Mouse (Mus musculus): Measurements from ENCODE around the gene Orc3. TPM values are rescaled to one million over a fixed set of nuclear protein-coding genes. Genes with fewer than 3 reads are reported as not detected.

Gene Orc3
- polyA plus RNA-seq, 1 experiment, result 44.2 TPM

DNA sequence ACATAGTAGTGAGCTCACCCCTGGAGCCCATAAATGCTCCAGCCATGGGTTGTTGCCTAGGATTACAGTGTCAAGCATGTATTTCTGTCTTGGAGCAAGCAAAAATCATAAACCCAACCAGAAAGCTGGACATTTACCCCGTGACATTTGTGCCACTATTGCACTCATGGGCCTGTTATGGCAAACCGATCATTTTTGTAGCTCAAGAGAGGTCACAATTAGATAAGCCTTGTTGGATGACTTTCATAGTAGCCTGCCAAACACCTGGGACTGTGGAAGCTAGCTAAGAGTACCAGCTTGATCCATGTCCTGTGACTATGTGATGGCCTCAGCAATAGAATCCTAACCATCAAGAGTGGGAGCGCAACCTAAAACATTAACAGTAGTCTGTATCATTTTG, 59.1 kb downstream of the Orc3 start:
- Histone ChIP-seq H3K4me3 (replicated peaks; ENCODE audit: insufficient read depth, low read depth, low read length) (no peak overlapping the region), H3K4me1 (ENCODE audit: control insufficient read depth, insufficient read depth, low read length) (peaks cover 22% of the 10 kb centered on the region; the same call in 1 of the 2 replicates), H3K27me3 (ENCODE audit: control insufficient read depth, insufficient read depth, low read length) (no peaks in the 10 kb centered on the region), H3K27ac (ENCODE audit: insufficient read depth, low read length) (no peak overlapping the region)
- WGBS, result 66% methylated on average over 3 of the region's 3 CpGs
- no peak for TF ChIP-seq POLR2A (IDR thresholded peaks at IDR 0.05; ENCODE audit: borderline replicate concordance, insufficient read depth, low read length)
- TF ChIP-seq CTCF (IDR thresholded peaks at IDR 0.05; ENCODE audit: borderline replicate concordance, insufficient read depth, low read depth, low read length), result no peak
- DNase-seq, result no peak

GRCm38 (mm10) chr4:34554596-34554995, 60.1 kb downstream of the Orc3 start:
- no peak for DNase-seq
- H3K4me3 ChIP-seq (replicated peaks; ENCODE audit: insufficient read depth, low read depth, low read length), result no peak overlapping the region
- TF ChIP-seq POLR2A (IDR thresholded peaks at IDR 0.05; ENCODE audit: borderline replicate concordance, insufficient read depth, low read length), result no peak
- TF ChIP-seq CTCF (IDR thresholded peaks at IDR 0.05; ENCODE audit: borderline replicate concordance, insufficient read depth, low read depth, low read length), result no peak
- H3K27me3 ChIP-seq (ENCODE audit: control insufficient read depth, insufficient read depth, low read length), result no peaks in the 10 kb centered on the region
- no peak overlapping the region for H3K27ac ChIP-seq (ENCODE audit: insufficient read depth, low read length)
- H3K4me1 ChIP-seq (ENCODE audit: control insufficient read depth, insufficient read depth, low read length), result peaks cover 22% of the 10 kb centered on the region; the same call in 1 of the 2 replicates
- WGBS, result 29% methylated on average over 1 of the region's 1 CpGs

DNA sequence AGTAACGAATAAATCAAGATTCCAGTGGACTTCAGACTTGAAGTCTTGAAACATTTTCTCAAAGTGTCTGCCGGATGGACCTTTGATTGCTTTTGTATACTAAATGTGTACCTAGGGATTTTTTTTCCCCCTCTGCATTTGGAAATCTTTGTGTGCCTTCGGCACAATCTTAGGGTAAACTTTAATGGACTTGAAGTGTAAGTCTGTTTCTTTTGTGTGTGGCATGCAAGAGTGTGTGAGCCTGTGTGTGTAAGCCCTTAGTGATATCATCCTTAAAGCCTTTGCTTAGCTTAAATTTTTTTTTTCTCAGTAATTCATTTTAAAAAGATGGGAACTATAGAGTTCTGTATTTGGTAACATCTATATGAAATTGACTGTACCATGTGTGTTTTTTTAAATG, 62.8 kb downstream of the Orc3 start:
- Histone ChIP-seq H3K4me1 (ENCODE audit: control insufficient read depth, insufficient read depth, low read length) (peaks cover 11% of the 10 kb centered on the region; the same call in 1 of the 2 replicates), H3K27me3 (ENCODE audit: control insufficient read depth, insufficient read depth, low read length) (no peaks in the 10 kb centered on the region), H3K4me3 (replicated peaks; ENCODE audit: insufficient read depth, low read depth, low read length) (peak overlapping the region; percentile 96), H3K27ac (ENCODE audit: insufficient read depth, low read length) (no peak overlapping the region)
- no peak for DNase-seq
- TF ChIP-seq CTCF (IDR thresholded peaks at IDR 0.05; ENCODE audit: borderline replicate concordance, insufficient read depth, low read depth, low read length), result no peak
- TF ChIP-seq POLR2A (IDR thresholded peaks at IDR 0.05; ENCODE audit: borderline replicate concordance, insufficient read depth, low read length), result no peak
- WGBS, result 3% methylated on average over 3 of the region's 3 CpGs

DNA sequence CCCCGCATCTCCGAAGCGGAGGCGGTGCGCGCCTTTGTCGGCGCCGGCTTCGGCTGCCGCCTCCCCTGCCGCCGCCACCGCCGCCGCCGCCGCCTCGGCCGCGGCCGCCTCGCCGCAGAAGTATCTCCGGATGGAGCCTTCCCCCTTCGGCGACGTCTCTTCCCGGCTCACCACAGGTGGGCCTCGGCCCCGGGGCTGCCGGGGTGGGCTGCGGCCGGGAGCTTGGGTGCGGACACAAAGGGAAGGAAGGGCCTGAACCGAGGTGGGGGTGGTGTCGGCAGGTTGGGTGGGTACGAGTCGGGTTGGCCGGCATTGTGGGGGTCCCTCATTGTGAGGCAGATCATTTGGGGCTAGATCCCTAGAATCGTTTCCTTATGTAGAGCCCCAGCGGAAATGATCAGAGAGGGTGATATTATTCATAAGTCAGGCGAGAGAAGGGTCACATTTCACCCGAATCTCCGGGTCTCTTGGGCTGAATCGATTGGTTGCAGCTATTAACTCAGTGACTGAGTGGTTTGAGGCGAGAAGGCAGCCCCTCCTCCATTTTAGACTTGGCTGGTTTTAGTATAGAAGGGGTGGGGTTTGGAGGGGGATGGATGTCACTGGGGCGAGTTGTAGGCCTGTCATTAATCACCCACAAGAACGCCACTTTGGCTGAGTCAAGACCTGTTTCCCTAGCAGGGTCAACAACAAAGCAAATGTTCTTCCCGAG, 63.5 kb downstream of the Orc3 start:
- H3K27ac ChIP-seq (ENCODE audit: insufficient read depth, low read length), result peak overlapping the region; percentile 98
- peak overlapping the region; percentile 96 for H3K4me3 ChIP-seq (replicated peaks; ENCODE audit: insufficient read depth, low read depth, low read length)
- DNase-seq, result peak; percentile 43 to 58
- no peak for TF ChIP-seq POLR2A (IDR thresholded peaks at IDR 0.05; ENCODE audit: borderline replicate concordance, insufficient read depth, low read length)
- H3K4me1 ChIP-seq (ENCODE audit: control insufficient read depth, insufficient read depth, low read length), result peaks cover 8% of the 10 kb centered on the region; the same call in 1 of the 2 replicates
- WGBS, result 1% methylated on average over 48 of the region's 50 CpGs
- H3K27me3 ChIP-seq (ENCODE audit: control insufficient read depth, insufficient read depth, low read length), result no peaks in the 10 kb centered on the region

DNA sequence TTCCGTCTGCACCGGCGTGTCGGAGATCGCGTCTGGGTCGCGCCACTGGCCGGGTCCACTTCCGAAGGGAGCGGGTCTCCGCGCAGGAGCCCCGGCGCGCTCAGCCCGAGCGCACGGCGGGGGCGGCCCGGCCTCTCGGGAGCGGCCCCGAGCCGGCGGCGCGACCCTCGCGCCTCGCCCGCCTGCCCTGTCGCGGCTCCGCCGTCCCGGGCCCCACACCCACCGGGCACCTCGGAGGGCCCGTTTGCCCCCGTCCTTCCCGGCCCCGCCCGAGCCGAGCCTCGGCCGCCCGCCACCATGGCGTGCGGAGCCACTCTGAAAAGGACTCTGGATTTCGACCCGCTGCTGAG, 64.0 kb downstream of the Orc3 start, which contains the start of gene Akirin2:
Gene Akirin2, plus strand, starts transcription at position 190 of the 350 bp plus-strand sequence.
- peaks cover 6% of the 10 kb centered on the region; the same call in 1 of the 2 replicates for H3K4me1 ChIP-seq (ENCODE audit: control insufficient read depth, insufficient read depth, low read length)
- WGBS, result under 1% methylated on average over 51 of the region's 53 CpGs
- TF ChIP-seq POLR2A (IDR thresholded peaks at IDR 0.05; ENCODE audit: borderline replicate concordance, insufficient read depth, low read length) (no peak), CTCF (IDR thresholded peaks at IDR 0.05; ENCODE audit: borderline replicate concordance, insufficient read depth, low read depth, low read length) (no peak)
- H3K4me3 ChIP-seq (replicated peaks; ENCODE audit: insufficient read depth, low read depth, low read length), result peak within 1 kb of the TSS; percentile 96
- peak within 1 kb of the TSS; percentile 98 for H3K27ac ChIP-seq (ENCODE audit: insufficient read depth, low read length)
- H3K27me3 ChIP-seq (ENCODE audit: control insufficient read depth, insufficient read depth, low read length), result no peaks in the 10 kb centered on the region
- DNase-seq, result no peak

DNA sequence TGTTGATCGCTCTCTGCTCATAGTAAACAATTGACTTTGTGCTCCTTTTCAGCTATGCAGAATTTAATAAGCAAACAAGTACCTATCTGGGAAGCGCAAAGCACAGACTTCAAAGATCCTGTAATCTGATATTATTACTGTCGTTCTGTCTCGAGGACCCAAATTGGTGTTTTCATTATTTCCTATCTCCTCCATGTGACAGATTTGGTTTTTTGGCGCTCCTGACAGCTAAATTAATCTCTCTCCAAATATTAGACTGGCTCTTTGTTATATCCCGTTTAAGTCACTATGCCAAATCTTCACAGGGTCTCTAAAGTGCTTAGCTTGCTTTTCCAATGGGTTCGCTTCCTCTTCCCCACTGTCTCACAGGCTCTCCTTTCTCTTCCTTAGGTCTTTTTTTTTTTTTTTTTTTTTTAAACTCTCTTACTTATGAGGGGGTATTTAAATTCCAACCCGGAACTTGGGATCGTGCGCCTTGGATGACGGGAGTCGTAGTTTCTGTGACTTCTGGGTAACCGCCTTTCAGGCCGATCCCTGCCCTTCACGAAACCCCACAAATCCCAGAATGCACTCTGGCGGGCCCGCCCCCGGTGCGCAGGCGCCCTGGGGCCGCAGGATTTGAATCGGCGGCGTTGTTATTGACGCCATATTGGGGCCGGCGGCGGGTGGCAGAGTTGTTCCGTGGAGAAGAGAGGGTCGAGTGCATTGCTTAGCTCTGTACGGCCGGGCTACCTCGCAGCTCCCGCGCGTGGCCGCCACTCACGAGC, 64.6 kb downstream of the Orc3 start:
- no peaks in the 10 kb centered on the region for H3K27me3 ChIP-seq (ENCODE audit: control insufficient read depth, insufficient read depth, low read length)
- TF ChIP-seq CTCF (IDR thresholded peaks at IDR 0.05; ENCODE audit: borderline replicate concordance, insufficient read depth, low read depth, low read length), result no peak
- TF ChIP-seq POLR2A (IDR thresholded peaks at IDR 0.05; ENCODE audit: borderline replicate concordance, insufficient read depth, low read length), result peak; percentile 60
- peak overlapping the region; percentile 98 for H3K27ac ChIP-seq (ENCODE audit: insufficient read depth, low read length)
- H3K4me1 ChIP-seq (ENCODE audit: control insufficient read depth, insufficient read depth, low read length), result peaks cover 3% of the 10 kb centered on the region; the same call in 1 of the 2 replicates
- peak; percentile 97 to 98 for DNase-seq
- WGBS, result 2% methylated on average over 38 of the region's 38 CpGs
- peak overlapping the region; percentile 96 for H3K4me3 ChIP-seq (replicated peaks; ENCODE audit: insufficient read depth, low read depth, low read length)

DNA sequence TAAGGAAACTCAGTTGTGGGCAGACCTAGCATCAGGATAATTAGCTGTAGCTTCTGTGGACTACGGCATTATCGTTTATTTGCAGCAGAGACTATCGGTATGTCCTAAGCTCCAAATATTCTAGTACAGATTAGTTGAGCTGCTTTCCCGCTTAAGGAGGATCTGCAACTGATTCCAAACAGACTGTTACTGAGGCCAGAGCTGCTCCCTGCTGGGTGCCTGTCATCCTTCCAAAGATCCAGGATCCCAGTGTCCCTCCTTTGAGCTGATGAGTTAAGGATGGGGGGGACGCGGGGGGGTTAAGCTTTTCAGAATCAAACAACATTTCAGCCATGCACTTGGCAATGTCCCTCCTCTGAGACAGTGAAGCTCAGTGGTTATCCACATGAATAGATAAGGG, 84.8 kb downstream of the Orc3 start:
- H3K4me3 ChIP-seq (replicated peaks; ENCODE audit: insufficient read depth, low read depth, low read length), result no peak overlapping the region
- TF ChIP-seq POLR2A (IDR thresholded peaks at IDR 0.05; ENCODE audit: borderline replicate concordance, insufficient read depth, low read length) (peak; percentile 25; the same call in 1 of the 2 replicates), CTCF (IDR thresholded peaks at IDR 0.05; ENCODE audit: borderline replicate concordance, insufficient read depth, low read depth, low read length) (no peak)
- no peaks in the 10 kb centered on the region for H3K27me3 ChIP-seq (ENCODE audit: control insufficient read depth, insufficient read depth, low read length)
- peak; percentile 83 to 85 for DNase-seq
- H3K4me1 ChIP-seq (ENCODE audit: control insufficient read depth, insufficient read depth, low read length), result peaks cover 4% of the 10 kb centered on the region
- H3K27ac ChIP-seq (ENCODE audit: insufficient read depth, low read length), result no peak overlapping the region
- WGBS, result 11% methylated on average over 6 of the region's 6 CpGs
